Comparison of ENCODE assay signal across 25 mouse cellular contexts in genomic region chr13:31109231-31109630, GRCm38 (mm10).
"Had no signal": no experiment of that assay in that cellular context is flagged by ENCODE, and none has a peak within 500 bp of the region (broad histone marks: within the 10 kb centered on the region; RNA-seq: fewer than 3 reads in every experiment).

No protein-coding gene starts in this region.

- H3K27ac ChIP-seq: heart, embryonic 10.5 days; hindbrain, embryonic 10.5 days; hindbrain, embryonic 12.5 days; hindbrain, embryonic 14.5 days; intestine, embryonic 15.5 days; layer of hippocampus, adult 2 months; left cerebral cortex, adult 2 months; limb, embryonic 12.5 days; liver, embryonic 12.5 days; liver, embryonic 14.5 days had no signal

- H3K9me3 ChIP-seq: heart, embryonic 10.5 days; heart, embryonic 12.5 days; hindbrain, embryonic 10.5 days; hindbrain, embryonic 12.5 days; intestine, embryonic 15.5 days; limb, embryonic 12.5 days; limb, embryonic 15.5 days; liver, embryonic 12.5 days had no signal

- H3K27me3 ChIP-seq: heart, embryonic 12.5 days; hindbrain, embryonic 12.5 days; intestine, embryonic 15.5 days; limb, embryonic 12.5 days; limb, embryonic 15.5 days; liver, embryonic 12.5 days had no signal

- H3K4me1 ChIP-seq: heart, embryonic 10.5 days; heart, embryonic 12.5 days; hindbrain, embryonic 10.5 days; hindbrain, embryonic 12.5 days; intestine, embryonic 15.5 days; limb, embryonic 12.5 days; limb, embryonic 15.5 days; liver, embryonic 12.5 days had no signal

- H3K4me2 ChIP-seq: heart, embryonic 12.5 days; hindbrain, embryonic 12.5 days; hindbrain, embryonic 14.5 days; intestine, embryonic 15.5 days; limb, embryonic 12.5 days; limb, embryonic 15.5 days; liver, embryonic 12.5 days had no signal

- H3K36me3 ChIP-seq: heart, embryonic 10.5 days; heart, embryonic 12.5 days; hindbrain, embryonic 10.5 days; hindbrain, embryonic 12.5 days; intestine, embryonic 15.5 days; limb, embryonic 12.5 days; limb, embryonic 15.5 days; liver, embryonic 12.5 days had no signal

- H3K4me3 ChIP-seq: heart, embryonic 10.5 days; heart, embryonic 12.5 days; hindbrain, embryonic 10.5 days; hindbrain, embryonic 12.5 days; intestine, embryonic 15.5 days; layer of hippocampus, adult 2 months; left cerebral cortex, adult 2 months; limb, embryonic 12.5 days; limb, embryonic 15.5 days; liver, embryonic 12.5 days had no signal

- DNase-seq: gastrocnemius, postnatal 10 days; gastrocnemius, postnatal 25 days; heart, adult 18-20 months; heart, postnatal 10 days; heart, postnatal 4 days; kidney, adult 18-20 months; kidney, adult 8-10 months; kidney, postnatal 10 days; kidney, postnatal 25 days; left cerebral cortex, postnatal 4 days had no signal

- H3K9ac ChIP-seq: heart, embryonic 12.5 days; hindbrain, embryonic 12.5 days; hindbrain, embryonic 14.5 days; intestine, embryonic 15.5 days; limb, embryonic 12.5 days; limb, embryonic 15.5 days; liver, embryonic 12.5 days; liver, embryonic 14.5 days had no signal

- ATAC-seq: hindbrain, embryonic 16.5 days; inflammation-experienced regulatory T-cells, adult 6 months; intestine, embryonic 15.5 days; intestine, postnatal 0 days; liver, embryonic 12.5 days had no signal
